Mouse (Mus musculus) heart, postnatal 0 days (tissue): Measurements from ENCODE around the gene Lztfl1. TPM values are rescaled to one million over a fixed set of nuclear protein-coding genes. Genes with fewer than 3 reads are reported as not detected.
A peak's percentile ranks its signal among the peaks of the same experiment; 100 is the strongest.
"Not testable (repeated sequence)": the region's sequence is repeated elsewhere in the genome, so short reads cannot be mapped to it uniquely, and the experiment has no call there.

ENCODE experiments used
- ATAC-seq: fragments of 200-750 bp; cut with Nextera tagmentation; 2 replicates; pipeline ENCODE4 v1.8.0; 2017; ENCODE audit warnings: low read depth, moderate number of reproducible peaks, moderate library complexity; ENCODE audit not compliant: insufficient read depth
- DNase-seq: peaks from one replicate; pipeline ENCODE4 v3.0.0-alpha.2; 2016; ENCODE audit warnings: low spot score
- H3K27ac ChIP-seq: fragments of 300-500 bp; sonication (generic); 2 replicates; pipeline ENCODE4 v1.5.1; 2014; ENCODE audit warnings: low read depth, mild to moderate bottlenecking
- H3K27me3 ChIP-seq: fragments of 300-500 bp; sonication (generic); 2 replicates; pipeline ENCODE4 v1.6.1; 2014; ENCODE audit warnings: low read length, mixed read lengths; ENCODE audit not compliant: control insufficient read depth, insufficient read depth
- H3K36me3 ChIP-seq: fragments of 300-500 bp; sonication (generic); replicated peaks from 2 replicates; pipeline ENCODE4 v1.6.1; 2014; ENCODE audit warnings: low read length, mixed read lengths; ENCODE audit not compliant: control insufficient read depth, insufficient read depth
- H3K4me1 ChIP-seq: fragments of 300-500 bp; sonication (generic); 2 replicates; pipeline ENCODE4 v1.6.1; 2014; ENCODE audit warnings: antibody characterized with exemption; ENCODE audit not compliant: control insufficient read depth, insufficient read depth
- H3K4me2 ChIP-seq: fragments of 300-500 bp; sonication (generic); 2 replicates; pipeline ENCODE4 v1.6.1; 2014; ENCODE audit warnings: low read depth, mild to moderate bottlenecking, low read length, moderate library complexity
- H3K4me3 ChIP-seq: fragments of 300-500 bp; sonication (generic); 2 replicates; pipeline ENCODE4 v1.5.1; 2014; ENCODE audit warnings: low read depth, low read length
- H3K9ac ChIP-seq: fragments of 300-500 bp; sonication (generic); replicated peaks from 2 replicates; pipeline ENCODE4 v1.6.1; 2014; ENCODE audit warnings: low read depth, low read length, mixed read lengths
- H3K9me3 ChIP-seq: fragments of 300-500 bp; sonication (generic); replicated peaks from 2 replicates; pipeline ENCODE4 v1.6.1; 2016; ENCODE audit warnings: low read length; ENCODE audit not compliant: control insufficient read depth
- CTCF ChIP-seq: IDR thresholded peaks from 2 replicates; pipeline ENCODE4 v1.5.1; 2016; ENCODE audit warnings: antibody characterized with exemption, control low read depth, low read depth
- EP300 ChIP-seq: IDR thresholded peaks from 2 replicates; pipeline ENCODE4 v1.6.1; 2016; ENCODE audit warnings: antibody characterized with exemption, low read depth
- WGBS: fragments of 180-500 bp; shearing (Covaris S2); extraction: QIAGEN DNeasy Blood & Tissue Kit; methylation state at CpG from one replicate; pipeline ENCODE4 v1.1.7; 2014; 5-methylcytosine and 5-hydroxymethylcytosine counted together
- polyA plus RNA-seq: library from polyadenylated mRNA; unstranded; fragments of >200 nt; fragmentation: Nextera tagmentation; extraction: Ambion mirVana; gene quantifications from 2 replicates; pipeline ENCODE4 v1.2.1, GENCODE M21; 2015
- total RNA-seq: library from RNA; depleted of rRNA; stranded (reverse); fragments of >200 nt; gene quantifications from 2 replicates; pipeline ENCODE4 v1.2.3, GENCODE M21; 2014; ENCODE audit warnings: low replicate concordance

Gene Lztfl1
- total and polyA plus RNA-seq, 2 experiments from 2014 or later, result 28.4 to 37.7 TPM

DNA sequence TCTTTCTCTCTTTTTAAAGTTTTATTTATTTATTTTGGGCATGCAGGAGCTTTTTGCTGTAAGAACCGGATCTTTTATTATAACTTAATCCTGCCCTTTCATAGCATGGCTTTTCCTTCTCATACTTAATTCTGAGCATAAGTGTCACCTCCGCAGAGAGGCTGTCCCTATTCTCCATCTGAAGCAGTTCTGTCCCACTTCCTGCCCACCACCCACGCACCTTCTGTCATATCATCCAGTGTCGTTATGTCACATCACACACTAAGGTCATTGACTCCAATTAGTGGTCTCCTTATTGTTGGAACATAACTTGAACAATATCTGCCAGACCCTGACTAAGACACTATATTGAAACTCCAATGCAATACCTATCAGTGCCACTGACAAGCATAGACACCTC lies 41.1 kb upstream of the Lztfl1 start:
- no peaks in the 10 kb centered on the region for H3K27me3 ChIP-seq
- no peak for ATAC-seq
- no peak overlapping the region for H3K4me3 ChIP-seq
- H3K4me1 ChIP-seq, result no peaks in the 10 kb centered on the region
- no peak overlapping the region for H3K9ac ChIP-seq
- WGBS, result 62% methylated on average over 4 of the region's 4 CpGs
- no peak overlapping the region for H3K4me2 ChIP-seq
- no peaks in the 10 kb centered on the region for H3K9me3 ChIP-seq
- H3K36me3 ChIP-seq, result no peaks in the 10 kb centered on the region
- no peak for TF ChIP-seq CTCF
- TF ChIP-seq EP300, result no peak
- no peak for DNase-seq
- H3K27ac ChIP-seq, result no peak overlapping the region

DNA sequence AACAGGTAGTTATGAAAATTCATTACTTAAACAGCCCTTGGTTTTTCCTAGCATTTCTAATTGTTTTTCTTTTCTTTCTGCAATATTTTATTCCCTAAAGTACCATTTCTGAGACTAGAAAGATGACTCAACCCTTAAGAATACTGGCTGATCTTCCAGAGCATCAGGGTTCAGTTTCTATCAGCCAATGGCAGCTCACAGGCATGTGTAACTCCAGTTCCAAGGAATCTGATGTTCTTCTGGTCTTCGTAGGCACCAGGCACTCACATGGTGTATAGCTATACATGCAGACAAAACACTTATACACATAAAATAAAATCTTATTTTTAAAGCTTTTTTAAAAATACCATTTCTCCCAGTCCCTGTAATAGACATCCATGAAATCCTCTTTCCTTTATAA lies 40.7 kb upstream of the Lztfl1 start:
- H3K27me3 ChIP-seq, result no peaks in the 10 kb centered on the region
- ATAC-seq (no peak), DNase-seq (no peak)
- H3K4me3 ChIP-seq, result no peak overlapping the region
- no peak overlapping the region for H3K27ac ChIP-seq
- H3K9ac ChIP-seq, result no peak overlapping the region
- H3K4me2 ChIP-seq, result no peak overlapping the region
- H3K36me3 ChIP-seq, result no peaks in the 10 kb centered on the region
- TF ChIP-seq EP300 (no peak), CTCF (no peak)
- H3K9me3 ChIP-seq, result no peaks in the 10 kb centered on the region
- no peaks in the 10 kb centered on the region for H3K4me1 ChIP-seq
- WGBS, result 59% methylated on average over 1 of the region's 1 CpGs

DNA sequence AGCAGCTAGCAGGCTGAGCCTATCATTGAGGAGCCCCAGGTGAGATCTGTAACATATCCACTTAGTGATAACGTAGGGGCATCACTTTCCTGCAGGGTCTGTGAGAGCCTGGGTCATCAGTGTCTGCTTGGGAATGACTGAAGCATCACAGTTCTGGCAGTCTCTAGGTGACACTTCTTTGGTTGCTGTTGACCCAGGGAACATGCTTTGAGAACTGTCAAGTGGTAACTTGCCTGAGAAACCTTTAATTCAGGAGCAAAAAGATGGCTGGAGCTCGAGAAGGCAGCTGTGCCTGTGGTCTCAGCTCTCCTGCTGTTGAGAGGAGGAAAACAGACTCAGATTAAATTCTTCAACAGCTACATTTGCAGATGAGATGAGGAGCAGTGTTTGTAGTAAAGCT lies 39.8 kb upstream of the Lztfl1 start:
- H3K4me3 ChIP-seq, result no peak overlapping the region
- no peaks in the 10 kb centered on the region for H3K27me3 ChIP-seq
- no peaks in the 10 kb centered on the region for H3K9me3 ChIP-seq
- no peaks in the 10 kb centered on the region for H3K4me1 ChIP-seq
- ATAC-seq (no peak), DNase-seq (no peak)
- no peaks in the 10 kb centered on the region for H3K36me3 ChIP-seq
- H3K9ac ChIP-seq, result no peak overlapping the region
- TF ChIP-seq CTCF, result no peak
- no peak for TF ChIP-seq EP300
- 47% methylated on average over 2 of the region's 2 CpGs for WGBS
- no peak overlapping the region; the same call in 1 of the 2 replicates for H3K4me2 ChIP-seq
- peak overlapping the region; percentile 54; the same call in 1 of the 2 replicates for H3K27ac ChIP-seq

DNA sequence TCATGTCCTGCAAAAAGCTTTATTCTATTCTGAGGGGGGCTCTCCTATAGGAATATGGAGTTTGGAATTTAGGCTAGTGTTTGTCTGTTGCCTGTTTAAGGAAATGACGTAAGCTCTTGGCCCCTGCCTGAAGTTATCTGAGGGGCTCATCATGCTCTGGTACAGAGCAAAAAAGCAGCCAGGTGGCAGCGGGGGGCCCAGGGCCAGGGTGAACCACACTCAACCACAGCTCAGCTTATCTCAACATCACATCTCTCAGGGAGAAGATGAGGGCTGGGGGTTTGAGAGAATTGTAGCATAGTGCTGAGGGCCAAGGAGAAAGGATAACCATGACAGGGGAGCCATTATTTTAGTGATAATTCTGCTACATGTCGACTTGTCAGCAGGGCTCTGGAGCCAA lies 39.3 kb upstream of the Lztfl1 start:
- ATAC-seq, result no peak
- H3K4me3 ChIP-seq, result no peak overlapping the region

DNA sequence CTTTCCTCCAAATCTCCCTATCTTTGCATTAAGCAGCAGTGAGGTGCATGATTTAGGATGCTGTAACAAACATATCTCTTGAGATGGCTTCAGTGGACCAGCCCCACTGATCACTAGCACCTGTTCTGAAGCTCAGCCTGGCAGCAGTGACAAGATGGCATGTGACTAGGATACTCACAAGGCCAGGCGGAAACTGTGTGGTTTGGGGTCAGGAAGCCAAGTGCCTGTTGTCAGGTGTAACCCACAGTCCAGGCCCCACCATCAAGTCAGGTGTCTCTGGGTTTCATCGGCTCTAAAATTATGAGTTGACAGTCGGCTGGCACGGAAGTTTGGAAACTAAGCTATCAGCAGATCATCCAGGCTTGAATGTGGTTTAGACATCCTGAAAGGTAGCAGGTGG lies 36.8 kb upstream of the Lztfl1 start:
- ATAC-seq (no peak), DNase-seq (no peak)

More for the DNA sequence above, 39.3 kb upstream of the Lztfl1 start:
- TF ChIP-seq CTCF (no peak), EP300 (no peak)
- WGBS, result 53% methylated on average over 3 of the region's 3 CpGs
- Histone ChIP-seq H3K27me3 (no peaks in the 10 kb centered on the region), H3K9me3 (no peaks in the 10 kb centered on the region), H3K9ac (no peak overlapping the region), H3K4me2 (no peak overlapping the region; the same call in 1 of the 2 replicates), H3K4me1 (no peaks in the 10 kb centered on the region), H3K36me3 (no peaks in the 10 kb centered on the region), H3K27ac (peak overlapping the region; percentile 54; the same call in 1 of the 2 replicates)
- no peak for DNase-seq

GRCm38 (mm10) chr9:123749687-123750086 lies 32.2 kb upstream of the Lztfl1 start:
- not testable (repeated sequence) for H3K27ac ChIP-seq, H3K4me2 ChIP-seq, H3K4me1 ChIP-seq, H3K9me3 ChIP-seq, H3K9ac ChIP-seq, H3K27me3 ChIP-seq, ATAC-seq, H3K36me3 ChIP-seq, DNase-seq, H3K4me3 ChIP-seq
- 87% methylated on average over 7 of the region's 8 CpGs for WGBS

More for the DNA sequence above, 36.8 kb upstream of the Lztfl1 start:
- H3K27ac ChIP-seq, result no peak overlapping the region
- TF ChIP-seq EP300 (no peak), CTCF (no peak)
- no peaks in the 10 kb centered on the region for H3K4me1 ChIP-seq
- H3K9me3 ChIP-seq, result no peaks in the 10 kb centered on the region
- no peak overlapping the region for H3K4me3 ChIP-seq
- H3K9ac ChIP-seq, result no peak overlapping the region
- no peaks in the 10 kb centered on the region for H3K36me3 ChIP-seq
- H3K27me3 ChIP-seq, result no peaks in the 10 kb centered on the region
- 66% methylated on average over 4 of the region's 4 CpGs for WGBS
- no peak overlapping the region for H3K4me2 ChIP-seq
